Mouse (Mus musculus) liver, adult (tissue): ENCODE measurements at regions not wholly inside any gene's neighbourhood (a gene's known extent, or its start where the extent isn't known, plus 50 kb on each side); places are given as distances from the start of the nearest gene placed in this dataset.

Experiments
- GATA4 ChIP-seq: IDR thresholded peaks from 2 replicates; pipeline ENCODE4 v1.6.1; 2014; ENCODE audit warnings: mild to moderate bottlenecking, low read length; ENCODE audit not compliant: insufficient replicate concordance

GRCm38 (mm10) chr1:190388853-190389252 is 218.3 kb upstream of the Prox1 start:
- no peak for TF ChIP-seq GATA4

- no peak for TF ChIP-seq GATA4
These were observed 214.0 kb upstream of the Prox1 start for GRCm38 (mm10) chr1:190384555-190384954.

GRCm38 (mm10) chr1:190383256-190383838 is 212.8 kb upstream of the Prox1 start:
- no peak for TF ChIP-seq GATA4

DNA sequence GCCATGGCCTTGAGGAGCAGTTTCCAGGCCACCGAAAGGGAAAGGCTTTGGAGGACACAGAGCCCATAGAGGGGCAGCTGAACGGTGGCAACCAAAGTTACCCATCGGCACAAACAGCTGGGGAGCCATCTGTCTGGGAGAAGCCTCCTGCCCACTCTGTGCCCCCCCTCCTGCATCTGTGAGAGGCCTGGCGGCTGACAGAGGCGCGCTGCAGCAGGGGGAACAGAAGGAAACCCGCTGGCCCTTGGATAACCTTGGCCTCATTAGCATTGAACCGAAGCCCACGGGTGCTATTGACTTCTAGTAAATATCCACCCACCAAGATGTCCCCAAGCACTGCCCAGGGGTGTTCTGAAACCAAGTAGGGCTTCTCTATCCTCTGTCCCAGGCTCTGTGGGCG is 209.6 kb upstream of the Prox1 start:
- no peak for TF ChIP-seq GATA4

DNA sequence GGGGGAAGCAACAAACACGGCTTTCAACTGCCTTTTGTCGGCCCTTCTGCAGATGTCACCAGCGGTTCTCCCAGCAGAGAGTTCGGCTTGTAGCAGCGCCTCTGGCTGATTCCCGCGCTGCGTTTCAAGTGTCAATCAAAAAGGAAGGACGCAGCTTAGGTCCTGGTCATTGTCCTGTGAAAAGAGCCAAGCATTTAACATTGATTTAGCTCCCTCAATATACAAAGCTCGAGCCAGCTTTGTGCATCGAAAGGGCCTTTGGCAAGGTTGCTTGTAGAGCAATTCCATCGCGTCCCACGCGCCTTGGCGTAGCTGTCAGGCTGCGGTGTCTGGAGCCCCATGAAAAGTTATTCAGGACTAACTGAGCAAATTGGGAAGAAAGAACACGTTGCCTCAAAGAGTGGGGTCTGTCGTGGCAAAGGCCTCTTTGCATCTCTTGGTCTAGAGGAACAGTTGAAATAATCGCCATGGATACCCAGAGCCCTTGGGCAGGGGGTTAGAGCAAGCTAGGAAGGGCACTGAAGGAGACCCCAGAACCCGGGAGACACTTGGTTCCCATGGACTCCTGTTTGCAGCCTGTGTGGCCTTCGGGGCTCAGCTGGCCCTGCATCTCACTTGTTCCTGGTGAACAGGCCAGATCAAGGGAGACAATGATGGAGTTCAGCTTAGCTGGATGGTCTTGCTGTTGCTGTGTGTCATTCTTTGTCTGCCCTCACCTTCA is 204.8 kb upstream of the Prox1 start:
- no peak for TF ChIP-seq GATA4

GRCm38 (mm10) chr1:190374270-190374669 is 203.8 kb upstream of the Prox1 start:
- no peak for TF ChIP-seq GATA4

DNA sequence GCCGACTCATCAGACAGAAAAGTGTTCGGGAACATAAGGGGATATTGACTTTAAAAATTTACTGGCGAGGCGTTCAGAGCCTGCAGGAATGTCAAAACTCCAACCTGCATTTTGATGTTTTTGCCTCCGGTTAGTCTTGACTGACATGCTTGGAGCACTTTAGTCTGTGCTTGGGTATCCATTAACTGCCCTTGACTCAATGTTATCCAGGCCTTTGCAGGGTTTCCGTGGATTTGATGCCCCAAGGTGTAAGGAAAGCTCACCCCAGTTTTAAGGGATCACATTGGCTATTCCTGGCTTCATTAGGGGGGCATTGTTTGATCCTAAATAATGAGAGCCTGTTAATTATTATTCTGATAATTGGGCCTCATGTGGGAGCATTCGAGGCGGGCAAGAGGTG is 196.1 kb upstream of the Prox1 start:
- TF ChIP-seq GATA4, result no peak

GRCm38 (mm10) chr1:190365126-190365525 is 194.6 kb upstream of the Prox1 start:
- TF ChIP-seq GATA4, result no peak

DNA sequence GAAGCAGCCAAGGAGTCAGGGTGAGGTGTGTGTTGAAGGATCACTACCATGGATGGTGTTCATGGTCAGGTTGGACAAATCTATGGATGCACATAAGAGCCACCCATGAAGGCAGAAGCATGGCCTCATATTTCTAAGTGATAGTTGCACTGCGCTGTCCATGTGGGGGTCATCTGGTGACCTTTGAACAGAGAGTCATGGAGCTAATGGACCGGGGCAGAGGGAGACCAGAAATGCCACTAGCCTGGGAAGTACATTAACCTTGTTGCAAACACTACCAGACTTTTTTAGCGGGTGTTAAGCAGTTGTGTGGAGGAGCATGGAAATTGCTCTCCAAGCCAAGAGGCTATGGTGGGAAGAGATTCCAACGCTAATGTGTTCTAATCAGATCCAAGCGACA is 190.1 kb upstream of the Prox1 start:
- TF ChIP-seq GATA4, result no peak

- no peak for TF ChIP-seq GATA4
These were observed 187.3 kb upstream of the Prox1 start for GRCm38 (mm10) chr1:190357779-190358178.

- no peak for TF ChIP-seq GATA4
These were observed 177.1 kb upstream of the Prox1 start for GRCm38 (mm10) chr1:190347610-190348009.

GRCm38 (mm10) chr1:190340715-190341114 is 170.2 kb upstream of the Prox1 start:
- no peak for TF ChIP-seq GATA4

DNA sequence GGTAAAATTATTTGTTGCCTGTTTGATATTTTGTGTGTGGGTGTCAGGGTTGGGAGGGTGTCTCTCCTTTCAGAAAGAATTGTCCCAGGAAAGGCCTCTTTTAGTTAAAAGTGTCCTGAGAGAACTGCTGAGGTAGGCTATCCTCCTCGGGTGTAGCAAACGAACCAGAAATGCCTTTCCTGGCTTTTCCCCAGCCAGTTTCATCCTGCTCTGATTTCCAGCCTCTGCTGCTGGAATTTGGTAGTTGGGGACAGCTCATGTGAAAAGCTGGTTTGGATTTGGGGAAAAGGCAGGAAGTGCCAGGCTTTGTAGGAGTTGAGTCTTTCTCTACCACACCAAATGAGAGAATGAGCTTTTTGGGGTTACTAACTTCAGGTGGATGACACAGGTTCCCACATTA is 164.0 kb upstream of the Prox1 start:
- TF ChIP-seq GATA4, result no peak

GRCm38 (mm10) chr1:190334053-190334452 is 163.5 kb upstream of the Prox1 start:
- TF ChIP-seq GATA4, result no peak

DNA sequence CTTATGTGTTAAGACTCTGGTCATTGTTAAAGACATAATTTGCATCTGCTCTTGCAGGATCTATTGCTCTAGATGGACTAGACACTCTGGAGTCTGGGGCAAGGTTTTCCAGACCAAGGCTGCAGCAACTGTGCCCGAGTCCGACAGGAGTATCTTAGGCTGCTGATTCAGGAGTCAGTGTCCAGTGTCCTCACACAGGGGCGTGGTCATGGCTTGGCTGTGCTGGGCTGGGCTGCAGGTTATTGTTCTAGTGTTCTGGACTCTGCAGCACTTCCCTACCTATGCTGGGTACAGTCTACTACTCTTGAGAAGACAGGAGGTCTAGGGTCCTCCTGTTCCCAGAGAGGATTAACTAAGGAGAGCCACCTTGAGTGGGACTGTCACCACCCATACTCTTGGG is 161.5 kb upstream of the Prox1 start:
- TF ChIP-seq GATA4, result no peak

DNA sequence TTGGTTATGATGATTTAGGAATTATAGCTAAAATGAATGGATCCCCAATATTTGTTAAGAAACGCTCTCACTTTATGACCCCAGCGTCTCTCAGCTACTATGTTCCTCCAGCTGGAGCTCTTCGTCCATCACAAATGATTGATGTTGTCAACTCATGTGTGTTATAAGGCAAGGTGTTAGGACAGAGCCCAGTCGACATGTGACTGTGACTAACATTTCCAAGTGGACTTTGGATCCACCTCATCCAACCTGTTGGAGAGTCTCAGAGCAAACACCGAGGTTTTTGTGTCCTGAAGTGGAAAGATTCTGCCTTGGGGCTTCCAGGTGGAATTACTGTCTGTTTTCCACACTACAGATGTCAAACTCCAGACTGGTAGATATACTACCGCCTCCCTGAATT is 154.0 kb upstream of the Prox1 start:
- TF ChIP-seq GATA4, result no peak

- TF ChIP-seq GATA4, result no peak
These were observed 153.2 kb upstream of the Prox1 start for GRCm38 (mm10) chr1:190323671-190324070.
